Mouse (Mus musculus): ENCODE results near the gene Jak2. TPM values are rescaled to one million over a fixed set of nuclear protein-coding genes. Genes with fewer than 3 reads are reported as not detected.
A peak's percentile ranks its signal among the peaks of the same experiment; 100 is the strongest.

The Jak2 gene
- polyA plus RNA-seq, 1 experiment: 17.9 TPM

GRCm38 (mm10) chr19:29270226-29270625 is 18.6 kb downstream of the Jak2 start:
- no peaks in the 10 kb centered on the region for H3K27me3 ChIP-seq (ENCODE audit: control insufficient read depth, insufficient read depth, low read length)

DNA sequence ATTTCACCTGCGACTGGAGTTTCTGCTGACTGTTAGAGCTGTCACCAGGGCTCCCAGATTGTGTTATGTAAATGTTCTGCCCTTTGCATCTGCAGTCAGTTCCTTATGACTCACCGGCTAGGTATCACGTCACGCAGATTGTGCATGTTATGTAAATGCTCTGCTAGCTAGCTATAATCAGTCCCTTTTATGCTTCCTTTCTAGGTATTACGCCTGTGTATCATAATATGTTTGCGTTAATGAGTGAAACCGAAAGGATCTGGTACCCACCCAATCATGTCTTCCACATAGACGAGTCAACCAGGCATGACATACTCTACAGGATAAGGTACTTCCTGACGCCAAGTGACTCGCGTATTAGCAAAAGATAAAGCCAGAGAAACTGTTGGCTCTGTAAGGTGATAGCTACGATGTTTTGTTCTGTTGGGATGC is 19.5 kb downstream of the Jak2 start:
- H3K4me1 ChIP-seq (ENCODE audit: control insufficient read depth, insufficient read depth, low read length): 0 out of 2 replicates have a peak, but pooled peaks cover 4% of the 10 kb centered on the region
- 50% methylated on average over 12 of the region's 12 CpGs for WGBS
- H3K4me3 ChIP-seq (replicated peaks; ENCODE audit: insufficient read depth, low read depth, low read length): peak overlapping the region; percentile 2
- H3K27me3 ChIP-seq (ENCODE audit: control insufficient read depth, insufficient read depth, low read length): no peaks in the 10 kb centered on the region
- TF ChIP-seq POLR2A (IDR thresholded peaks at IDR 0.05; ENCODE audit: borderline replicate concordance, insufficient read depth, low read length) (peak; percentile 25; the same call in 1 of the 2 replicates), CTCF (IDR thresholded peaks at IDR 0.05; ENCODE audit: borderline replicate concordance, insufficient read depth, low read depth, low read length) (no peak)
- H3K27ac ChIP-seq (ENCODE audit: insufficient read depth, low read length): peak overlapping the region; percentile 64; the same call in 1 of the 2 replicates
- peak; percentile 68 to 86 for DNase-seq

More at GRCm38 (mm10) chr19:29270226-29270625, 18.6 kb downstream of the Jak2 start:
- 54% methylated on average over 6 of the region's 6 CpGs for WGBS
- H3K27ac ChIP-seq (ENCODE audit: insufficient read depth, low read length): no peak overlapping the region
- peak in 1 of 2 experiments; percentile 34 for DNase-seq
- TF ChIP-seq POLR2A (IDR thresholded peaks at IDR 0.05; ENCODE audit: borderline replicate concordance, insufficient read depth, low read length): no peak
- TF ChIP-seq CTCF (IDR thresholded peaks at IDR 0.05; ENCODE audit: borderline replicate concordance, insufficient read depth, low read depth, low read length): no peak
- H3K4me3 ChIP-seq (replicated peaks; ENCODE audit: insufficient read depth, low read depth, low read length): no peak overlapping the region
- H3K4me1 ChIP-seq (ENCODE audit: control insufficient read depth, insufficient read depth, low read length): peaks cover 8% of the 10 kb centered on the region; the same call in 1 of the 2 replicates

DNA sequence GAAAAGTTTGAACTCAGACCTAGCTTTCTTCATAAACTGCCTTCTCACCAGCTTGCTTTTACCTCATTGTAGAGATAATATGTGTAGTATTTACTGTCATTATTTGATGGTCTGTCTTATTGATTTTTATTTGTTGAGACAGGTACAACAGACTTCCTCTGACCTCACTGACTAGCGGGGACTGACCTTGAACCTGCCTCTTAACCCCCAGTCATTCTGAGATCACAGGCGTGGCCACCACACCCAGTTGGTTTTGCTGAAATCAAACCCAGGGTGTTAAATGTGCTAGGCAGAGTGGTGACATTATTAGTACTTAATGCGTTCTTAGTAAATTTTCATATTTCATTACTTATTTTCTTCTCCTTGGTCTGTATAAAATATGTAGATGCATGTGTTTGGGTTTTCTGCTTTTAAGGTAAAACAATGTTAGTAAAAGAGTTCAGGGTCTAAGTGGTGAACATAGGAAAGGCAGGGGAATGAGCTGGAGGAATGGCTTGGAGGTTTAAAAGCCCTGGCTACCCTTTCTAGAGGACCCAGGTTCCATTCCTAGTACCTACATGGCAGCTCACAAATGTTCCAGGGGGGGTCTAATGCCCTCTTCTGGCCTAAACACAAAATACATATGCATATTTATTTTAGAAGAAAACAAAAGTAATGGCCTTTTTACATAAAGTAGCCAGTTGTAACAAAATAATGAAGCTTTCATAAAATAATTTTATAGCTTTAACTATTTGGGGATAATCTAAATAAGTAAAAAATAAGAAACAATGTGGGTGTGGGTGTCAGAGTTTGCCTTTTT is 20.6 kb downstream of the Jak2 start:
- Histone ChIP-seq H3K27ac (ENCODE audit: insufficient read depth, low read length) (no peak overlapping the region), H3K4me3 (replicated peaks; ENCODE audit: insufficient read depth, low read depth, low read length) (no peak overlapping the region), H3K4me1 (ENCODE audit: control insufficient read depth, insufficient read depth, low read length) (0 out of 2 replicates have a peak, but pooled peaks cover 4% of the 10 kb centered on the region), H3K27me3 (ENCODE audit: control insufficient read depth, insufficient read depth, low read length) (no peaks in the 10 kb centered on the region)
- WGBS: over 99% methylated on average over 3 of the region's 3 CpGs
- DNase-seq: no peak
- TF ChIP-seq CTCF (IDR thresholded peaks at IDR 0.05; ENCODE audit: borderline replicate concordance, insufficient read depth, low read depth, low read length) (no peak), POLR2A (IDR thresholded peaks at IDR 0.05; ENCODE audit: borderline replicate concordance, insufficient read depth, low read length) (no peak)

DNA sequence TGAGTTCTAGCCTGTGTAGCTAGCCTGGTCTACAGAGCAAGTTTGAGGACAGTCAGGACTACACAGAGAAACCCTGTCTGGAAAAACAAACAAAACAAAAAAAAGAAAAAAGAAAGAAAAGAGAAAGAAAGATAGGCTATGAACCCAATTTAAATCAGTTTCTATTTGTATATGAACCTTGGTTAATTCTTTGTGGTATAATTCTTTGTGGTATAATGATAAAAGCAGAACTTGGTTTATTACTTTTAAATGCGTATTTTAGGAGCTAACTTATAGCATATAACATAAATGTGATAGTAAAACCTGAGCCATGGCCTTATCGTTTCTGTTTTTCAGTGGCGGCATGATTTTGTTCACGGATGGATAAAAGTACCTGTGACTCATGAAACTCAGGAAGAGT is 24.8 kb downstream of the Jak2 start:
- no peaks in the 10 kb centered on the region for H3K4me1 ChIP-seq (ENCODE audit: control insufficient read depth, insufficient read depth, low read length)
- DNase-seq: no peak
- no peak overlapping the region for H3K27ac ChIP-seq (ENCODE audit: insufficient read depth, low read length)
- WGBS: 98% methylated on average over 4 of the region's 4 CpGs
- TF ChIP-seq CTCF (IDR thresholded peaks at IDR 0.05; ENCODE audit: borderline replicate concordance, insufficient read depth, low read depth, low read length): no peak
- no peak for TF ChIP-seq POLR2A (IDR thresholded peaks at IDR 0.05; ENCODE audit: borderline replicate concordance, insufficient read depth, low read length)
- H3K27me3 ChIP-seq (ENCODE audit: control insufficient read depth, insufficient read depth, low read length): no peaks in the 10 kb centered on the region
- no peak overlapping the region for H3K4me3 ChIP-seq (replicated peaks; ENCODE audit: insufficient read depth, low read depth, low read length)

GRCm38 (mm10) chr19:29278944-29279587 is 27.4 kb downstream of the Jak2 start:
- Histone ChIP-seq H3K27me3 (ENCODE audit: control insufficient read depth, insufficient read depth, low read length) (no peaks in the 10 kb centered on the region), H3K4me3 (replicated peaks; ENCODE audit: insufficient read depth, low read depth, low read length) (no peak overlapping the region), H3K4me1 (ENCODE audit: control insufficient read depth, insufficient read depth, low read length) (no peaks in the 10 kb centered on the region), H3K27ac (ENCODE audit: insufficient read depth, low read length) (no peak overlapping the region)
- 86% methylated on average over 6 of the region's 6 CpGs for WGBS
- DNase-seq: no peak
- no peak for TF ChIP-seq POLR2A (IDR thresholded peaks at IDR 0.05; ENCODE audit: borderline replicate concordance, insufficient read depth, low read length)
- no peak for TF ChIP-seq CTCF (IDR thresholded peaks at IDR 0.05; ENCODE audit: borderline replicate concordance, insufficient read depth, low read depth, low read length)

DNA sequence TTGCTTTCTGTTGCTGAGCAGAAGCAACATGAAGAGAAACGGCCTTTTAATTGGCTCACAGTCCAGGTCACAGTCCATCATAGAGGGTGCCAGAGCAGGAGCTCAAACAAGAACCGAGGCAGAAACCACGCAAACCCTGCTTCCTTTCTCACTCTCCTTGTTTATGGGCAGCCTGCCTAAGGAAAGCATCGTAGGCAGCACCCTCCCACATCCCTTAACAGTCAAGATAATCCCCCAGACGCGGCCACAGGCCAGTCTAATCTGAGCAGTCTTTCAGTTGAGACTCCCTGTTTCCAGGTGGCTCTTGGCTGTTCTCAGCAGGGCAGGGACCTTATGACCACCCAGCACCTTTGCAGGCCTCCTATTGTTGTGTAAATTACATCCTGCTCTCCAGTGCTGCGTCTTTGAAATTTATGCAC is 33.8 kb downstream of the Jak2 start:
- Histone ChIP-seq H3K4me3 (replicated peaks; ENCODE audit: insufficient read depth, low read depth, low read length) (no peak overlapping the region), H3K27me3 (ENCODE audit: control insufficient read depth, insufficient read depth, low read length) (no peaks in the 10 kb centered on the region), H3K27ac (ENCODE audit: insufficient read depth, low read length) (no peak overlapping the region), H3K4me1 (ENCODE audit: control insufficient read depth, insufficient read depth, low read length) (no peaks in the 10 kb centered on the region)
- TF ChIP-seq POLR2A (IDR thresholded peaks at IDR 0.05; ENCODE audit: borderline replicate concordance, insufficient read depth, low read length) (no peak), CTCF (IDR thresholded peaks at IDR 0.05; ENCODE audit: borderline replicate concordance, insufficient read depth, low read depth, low read length) (no peak)
- WGBS: 22% methylated on average over 7 of the region's 7 CpGs
- no peak for DNase-seq

DNA sequence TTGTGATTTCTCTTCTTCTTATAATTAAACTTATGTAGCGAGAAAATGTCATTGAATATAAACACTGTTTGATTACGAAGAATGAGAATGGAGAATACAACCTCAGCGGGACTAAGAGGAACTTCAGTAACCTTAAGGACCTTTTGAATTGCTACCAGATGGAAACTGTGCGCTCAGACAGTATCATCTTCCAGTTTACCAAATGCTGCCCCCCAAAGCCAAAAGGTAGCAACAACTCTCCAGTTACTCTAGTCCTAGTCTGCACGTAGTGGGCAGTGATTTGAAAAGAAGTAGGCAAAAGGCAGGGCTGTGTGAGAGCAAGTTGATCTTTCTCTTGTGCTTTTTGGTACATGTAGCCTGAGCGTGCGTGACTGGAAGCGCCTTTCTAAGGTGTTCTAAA is 36.2 kb downstream of the Jak2 start:
- no peak for DNase-seq
- 74% methylated on average over 8 of the region's 8 CpGs for WGBS
- Histone ChIP-seq H3K4me3 (replicated peaks; ENCODE audit: insufficient read depth, low read depth, low read length) (no peak overlapping the region), H3K4me1 (ENCODE audit: control insufficient read depth, insufficient read depth, low read length) (no peaks in the 10 kb centered on the region), H3K27ac (ENCODE audit: insufficient read depth, low read length) (no peak overlapping the region), H3K27me3 (ENCODE audit: control insufficient read depth, insufficient read depth, low read length) (no peaks in the 10 kb centered on the region)
- TF ChIP-seq POLR2A (IDR thresholded peaks at IDR 0.05; ENCODE audit: borderline replicate concordance, insufficient read depth, low read length) (no peak), CTCF (IDR thresholded peaks at IDR 0.05; ENCODE audit: borderline replicate concordance, insufficient read depth, low read depth, low read length) (no peak)

All from cerebellum, adult 2 months (tissue).